Mouse (Mus musculus) erythroblast, embryonic 14.5 days (primary cell): Measurements from ENCODE around the gene Spdef. TPM values are rescaled to one million over a fixed set of nuclear protein-coding genes. Genes with fewer than 3 reads are reported as not detected.

Experiments
- H3K27me3 ChIP-seq: 2 replicates; pipeline ENCODE4 v1.6.1; 2012; ENCODE audit warnings: inconsistent platforms; ENCODE audit not compliant: control insufficient read depth
- H3K36me3 ChIP-seq: 2 replicates; pipeline ENCODE4 v1.6.1; 2012; ENCODE audit warnings: mild to moderate bottlenecking, inconsistent platforms; ENCODE audit not compliant: control insufficient read depth
- H3K4me1 ChIP-seq: 2 replicates; pipeline ENCODE4 v1.6.1; 2012; ENCODE audit warnings: inconsistent platforms; ENCODE audit not compliant: control insufficient read depth
- H3K4me3 ChIP-seq: replicated peaks from 2 replicates; pipeline ENCODE3; 2012; ENCODE audit warnings: moderate library complexity, mild to moderate bottlenecking, inconsistent platforms
- H3K9me3 ChIP-seq: 2 replicates; pipeline ENCODE4 v1.6.1; 2012; ENCODE audit warnings: low read length, inconsistent platforms, mixed read lengths; ENCODE audit not compliant: control insufficient read depth
- GATA1 ChIP-seq: IDR thresholded peaks from 2 replicates; pipeline ENCODE4 v1.6.1; 2012; ENCODE audit warnings: low read length, inconsistent platforms, mixed read lengths
- TAL1 ChIP-seq: IDR thresholded peaks from 3 replicates; pipeline ENCODE4 v1.6.1; 2012; ENCODE audit warnings: low read length, inconsistent platforms, mixed read lengths
- polyA plus RNA-seq: library from polyadenylated mRNA; stranded (reverse); fragments of >175 nt; gene quantifications from 2 replicates; pipeline ENCODE4 v1.2.3, GENCODE M21; 2012

Spdef gene
- polyA plus RNA-seq, 1 experiment, result not detected

DNA sequence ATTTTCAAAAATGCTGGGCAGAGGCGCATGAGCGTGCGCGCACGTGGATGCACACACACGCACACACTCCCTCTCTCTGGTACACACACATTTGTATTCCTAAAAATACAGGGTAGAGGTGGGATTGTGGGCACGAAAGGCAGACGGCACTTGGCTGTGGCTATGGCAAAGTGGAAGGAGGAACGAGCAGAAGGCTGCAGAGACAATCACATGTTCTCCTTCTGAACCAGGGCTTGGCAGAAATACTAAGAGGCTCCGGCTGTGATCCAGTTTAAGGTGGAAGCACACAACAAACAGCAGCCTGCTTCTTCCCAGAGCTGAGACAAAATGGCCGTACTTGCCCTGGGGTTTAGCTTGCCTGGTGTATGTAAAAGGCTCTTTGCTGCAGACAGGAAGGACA lies 34.1 kb upstream of the Spdef start:
- Histone ChIP-seq H3K4me3 (no peak overlapping the region), H3K27me3 (no peaks in the 10 kb centered on the region; the same call in 1 of the 2 replicates), H3K9me3 (peaks cover 17% of the 10 kb centered on the region), H3K4me1 (peaks cover 1% of the 10 kb centered on the region), H3K36me3 (peaks cover 92% of the 10 kb centered on the region)
- TF ChIP-seq TAL1 (no peak), GATA1 (no peak)

DNA sequence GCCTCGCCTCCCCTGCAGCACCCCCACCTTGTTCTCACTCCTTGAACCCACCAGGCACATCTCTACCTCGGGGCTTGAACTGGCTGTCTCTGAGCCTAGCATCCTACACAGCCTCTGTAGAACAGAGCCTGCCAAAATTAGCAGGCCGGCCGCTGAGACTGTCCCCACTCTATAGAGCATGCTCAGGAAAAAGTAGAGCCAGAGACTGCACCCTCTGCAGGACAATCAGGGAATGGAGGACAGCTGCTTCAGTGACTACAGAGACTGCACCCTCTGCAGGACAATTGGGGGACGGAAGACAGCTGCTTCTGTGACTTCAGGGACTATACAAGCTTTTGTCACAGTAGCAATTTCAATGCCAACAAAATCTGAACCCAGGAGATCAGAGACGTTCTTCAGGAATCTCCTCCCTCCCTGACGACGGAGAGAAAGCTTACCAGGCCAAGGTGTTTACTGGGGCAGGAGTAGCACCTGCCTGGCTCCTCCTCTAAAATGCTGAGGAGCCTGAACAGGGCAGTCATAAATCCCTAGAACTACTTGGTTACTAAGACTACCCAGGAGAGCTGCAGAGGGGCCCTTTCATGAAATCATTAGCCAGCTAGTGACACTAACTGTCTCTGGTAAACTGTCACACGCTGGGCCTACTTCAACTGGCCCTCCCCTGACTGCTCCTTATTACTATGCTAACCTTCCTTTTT lies 33.0 kb upstream of the Spdef start:
- Histone ChIP-seq H3K36me3 (peaks cover 86% of the 10 kb centered on the region), H3K9me3 (peaks cover 17% of the 10 kb centered on the region), H3K4me3 (no peak overlapping the region), H3K4me1 (no peaks in the 10 kb centered on the region; the same call in none of the 2 replicates), H3K27me3 (no peaks in the 10 kb centered on the region; the same call in 1 of the 2 replicates)
- TF ChIP-seq GATA1, result no peak
- no peak for TF ChIP-seq TAL1

DNA sequence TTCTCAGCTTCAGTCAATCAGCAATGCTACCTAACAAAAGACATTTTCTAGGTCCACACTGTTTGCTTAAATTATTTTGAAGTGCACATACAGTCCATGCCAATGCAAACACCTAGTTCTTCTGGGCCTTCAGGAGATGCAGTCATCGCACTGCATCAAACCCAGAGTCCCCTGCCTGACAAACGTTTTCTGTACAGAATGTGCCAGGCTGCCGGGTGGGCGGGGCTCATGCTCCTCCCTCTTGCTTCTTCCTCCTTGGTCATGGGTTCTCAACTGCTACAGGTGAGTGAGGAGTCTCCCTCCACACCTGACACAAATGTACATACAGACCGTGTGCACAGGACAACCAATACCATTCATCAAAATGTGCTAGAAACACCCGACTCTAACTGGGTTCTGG lies 31.4 kb upstream of the Spdef start:
- H3K4me1 ChIP-seq, result peaks cover 1% of the 10 kb centered on the region
- H3K36me3 ChIP-seq, result peaks cover 87% of the 10 kb centered on the region
- H3K4me3 ChIP-seq, result no peak overlapping the region
- H3K9me3 ChIP-seq, result peaks cover 9% of the 10 kb centered on the region
- TF ChIP-seq GATA1 (no peak), TAL1 (no peak)
- H3K27me3 ChIP-seq, result no peaks in the 10 kb centered on the region; the same call in 1 of the 2 replicates

DNA sequence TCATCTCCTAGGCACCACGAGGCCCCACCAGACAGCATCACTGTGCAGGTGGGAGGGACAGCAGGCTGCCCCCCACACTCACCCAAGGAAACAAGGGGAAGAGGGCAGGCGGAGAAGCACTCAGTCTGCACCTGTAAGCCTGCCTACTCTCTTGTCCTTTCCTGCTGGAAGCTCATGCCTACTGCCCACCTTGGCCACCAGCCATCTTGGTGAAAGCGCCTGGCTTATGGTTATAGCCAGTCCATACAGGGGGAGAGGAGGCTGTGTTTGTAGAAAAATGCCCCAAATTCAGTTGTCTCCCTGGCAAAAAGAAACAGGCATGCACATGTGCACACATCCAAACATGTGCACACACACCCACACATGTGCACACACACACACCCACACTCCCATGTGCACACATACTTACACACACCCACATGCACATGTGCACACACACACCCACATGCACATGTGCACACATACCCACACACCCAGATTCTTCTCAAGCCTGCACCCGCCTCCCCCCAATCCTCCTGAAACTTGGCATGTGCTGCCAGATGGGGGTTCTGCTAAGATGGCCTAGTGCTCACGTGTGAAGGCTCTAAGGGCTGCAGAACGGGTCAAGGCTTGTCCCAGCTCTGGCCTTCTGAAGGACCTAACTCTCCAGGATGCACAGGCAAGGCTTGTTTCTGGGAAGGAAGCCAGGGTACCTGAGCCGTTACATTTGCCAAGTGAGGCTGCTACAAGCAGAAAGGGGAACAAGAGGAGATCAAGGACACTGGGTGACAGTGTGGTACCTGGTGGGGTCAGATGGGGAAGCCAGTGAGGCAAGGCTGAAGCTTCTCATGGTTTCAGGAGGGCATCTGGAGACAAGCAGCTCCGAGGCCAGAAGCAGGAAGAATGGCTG lies 22.8 kb upstream of the Spdef start:
- H3K36me3 ChIP-seq, result peaks cover 86% of the 10 kb centered on the region
- peaks cover 1% of the 10 kb centered on the region; the same call in 1 of the 2 replicates for H3K4me1 ChIP-seq
- no peaks in the 10 kb centered on the region for H3K27me3 ChIP-seq
- no peaks in the 10 kb centered on the region for H3K9me3 ChIP-seq
- TF ChIP-seq TAL1 (no peak), GATA1 (no peak)
- H3K4me3 ChIP-seq, result no peak overlapping the region

DNA sequence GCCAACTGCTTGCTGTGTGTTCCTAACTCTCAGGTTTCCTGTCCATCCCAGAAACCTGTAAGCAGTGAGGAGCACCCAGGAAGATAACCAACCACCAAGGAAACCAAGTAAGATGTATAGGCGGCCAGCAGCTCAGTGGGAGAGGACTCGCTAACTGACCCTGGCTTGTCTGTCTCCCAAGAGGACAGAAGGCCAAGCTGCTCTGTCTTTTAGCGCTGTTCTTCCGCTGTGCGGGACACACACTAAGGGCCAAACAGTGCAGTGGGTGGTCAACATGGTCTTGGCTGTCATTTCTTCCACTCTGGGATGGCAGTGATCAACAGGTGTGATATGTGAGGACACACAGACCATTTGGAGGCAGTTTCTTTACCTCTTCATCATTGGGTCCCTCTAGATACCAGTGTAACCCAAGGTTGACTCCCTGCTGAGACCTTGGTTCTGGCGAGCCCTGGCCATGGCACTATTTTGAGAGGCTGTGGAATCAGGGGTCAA lies 21.7 kb upstream of the Spdef start:
- H3K4me1 ChIP-seq, result peaks cover 1% of the 10 kb centered on the region; the same call in 1 of the 2 replicates
- TF ChIP-seq TAL1, result no peak
- no peak for TF ChIP-seq GATA1
- no peaks in the 10 kb centered on the region for H3K27me3 ChIP-seq
- no peaks in the 10 kb centered on the region for H3K9me3 ChIP-seq
- peaks cover 78% of the 10 kb centered on the region for H3K36me3 ChIP-seq
- no peak overlapping the region for H3K4me3 ChIP-seq

DNA sequence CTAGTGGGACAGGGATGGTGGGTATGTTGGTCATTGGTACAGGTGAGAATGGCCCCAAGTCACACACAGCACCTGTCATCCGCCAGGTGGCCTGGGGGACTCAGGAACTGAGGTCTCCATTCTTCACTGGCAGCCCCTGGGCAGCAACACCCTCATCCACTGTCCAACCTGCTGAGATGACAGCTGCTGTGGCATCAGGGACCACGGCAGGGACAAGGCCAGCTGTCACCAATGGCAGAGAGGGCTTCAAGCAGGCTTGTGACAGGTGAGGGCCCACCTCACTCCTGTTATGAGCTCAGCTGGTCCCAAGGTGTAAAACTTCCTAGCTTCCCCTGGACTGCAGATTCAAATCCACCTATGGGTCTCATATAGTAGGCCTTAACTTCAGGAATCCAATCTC lies 19.4 kb upstream of the Spdef start:
- Histone ChIP-seq H3K36me3 (peaks cover 55% of the 10 kb centered on the region), H3K4me1 (no peaks in the 10 kb centered on the region; the same call in 1 of the 2 replicates), H3K27me3 (no peaks in the 10 kb centered on the region), H3K4me3 (no peak overlapping the region), H3K9me3 (no peaks in the 10 kb centered on the region)
- TF ChIP-seq TAL1 (no peak), GATA1 (no peak)

DNA sequence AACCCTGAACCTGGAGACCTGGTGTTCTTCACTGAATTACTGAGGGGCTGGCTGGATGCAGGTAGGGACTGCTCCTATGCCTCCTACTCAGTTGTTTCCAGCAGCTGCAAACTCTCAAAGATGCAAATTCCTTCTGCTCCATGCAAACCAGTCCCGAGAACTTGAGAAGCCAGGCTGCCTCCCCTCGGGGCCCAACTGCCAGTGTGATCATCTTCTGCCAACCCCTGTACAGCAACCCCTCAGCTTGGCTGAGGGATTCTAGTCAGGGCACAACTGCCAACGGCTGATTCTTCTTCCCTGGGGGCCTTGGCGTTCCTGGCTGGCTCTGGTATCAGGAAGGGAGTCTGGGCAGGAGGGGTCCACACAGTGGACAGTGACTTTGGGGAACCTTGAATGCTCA lies 17.7 kb upstream of the Spdef start:
- H3K4me1 ChIP-seq, result no peaks in the 10 kb centered on the region; the same call in 1 of the 2 replicates

DNA sequence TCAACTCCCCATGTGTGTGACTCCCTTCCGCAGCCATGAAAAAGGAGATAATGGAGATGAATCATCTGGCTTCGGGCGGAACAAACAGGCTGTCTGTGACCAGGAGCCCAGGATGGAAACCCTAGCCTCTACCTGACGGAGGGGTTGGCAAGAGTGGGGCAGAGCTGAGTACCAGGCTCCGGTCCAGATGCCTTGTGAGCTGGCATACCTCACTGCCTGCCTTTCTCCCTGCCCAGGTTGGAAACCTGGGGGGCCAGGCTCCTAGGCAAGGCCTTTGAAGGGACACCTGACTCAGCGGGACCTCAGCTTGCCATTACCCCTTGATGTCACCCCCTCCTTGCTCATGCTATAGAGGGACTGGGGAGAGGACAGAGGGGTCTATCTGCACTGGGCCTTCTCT lies 12.2 kb upstream of the Spdef start:
- TF ChIP-seq TAL1 (no peak), GATA1 (no peak)
- Histone ChIP-seq H3K4me1 (no peaks in the 10 kb centered on the region), H3K4me3 (no peak overlapping the region), H3K27me3 (no peaks in the 10 kb centered on the region), H3K36me3 (no peaks in the 10 kb centered on the region), H3K9me3 (no peaks in the 10 kb centered on the region)

More for the DNA sequence above, 17.7 kb upstream of the Spdef start:
- Histone ChIP-seq H3K27me3 (no peaks in the 10 kb centered on the region), H3K4me3 (no peak overlapping the region), H3K9me3 (no peaks in the 10 kb centered on the region), H3K36me3 (peaks cover 38% of the 10 kb centered on the region)
- TF ChIP-seq TAL1 (no peak), GATA1 (no peak)
